Mouse (Mus musculus): ENCODE measurements around the gene Ctdnep1.

GRCm38 (mm10) chr11:70019495-70020021 is 38.6 kb downstream of the Ctdnep1 start:
- TF ChIP-seq CTCF (IDR thresholded peaks at IDR 0.05; ENCODE audit: extremely low read depth, insufficient read depth, insufficient read length, insufficient replicate concordance) (no peak), POLR2A (IDR thresholded peaks at IDR 0.05; ENCODE audit: low read depth, low read length) (no peak)

Data from spleen, adult 2 months (tissue).